Mouse (Mus musculus) bone marrow macrophage, adult 2 months (primary cell): ENCODE results near the gene Apom.

Experiments used
- CTCF ChIP-seq: IDR thresholded peaks from 2 replicates; pipeline ENCODE4 v1.5.1; 2012; ENCODE audit warnings: low read depth, mild to moderate bottlenecking, low read length, moderate library complexity
- POLR2A ChIP-seq: IDR thresholded peaks from 2 replicates; pipeline ENCODE4 v1.6.1; 2012; ENCODE audit warnings: mild to moderate bottlenecking, low read depth, low read length, borderline replicate concordance

DNA sequence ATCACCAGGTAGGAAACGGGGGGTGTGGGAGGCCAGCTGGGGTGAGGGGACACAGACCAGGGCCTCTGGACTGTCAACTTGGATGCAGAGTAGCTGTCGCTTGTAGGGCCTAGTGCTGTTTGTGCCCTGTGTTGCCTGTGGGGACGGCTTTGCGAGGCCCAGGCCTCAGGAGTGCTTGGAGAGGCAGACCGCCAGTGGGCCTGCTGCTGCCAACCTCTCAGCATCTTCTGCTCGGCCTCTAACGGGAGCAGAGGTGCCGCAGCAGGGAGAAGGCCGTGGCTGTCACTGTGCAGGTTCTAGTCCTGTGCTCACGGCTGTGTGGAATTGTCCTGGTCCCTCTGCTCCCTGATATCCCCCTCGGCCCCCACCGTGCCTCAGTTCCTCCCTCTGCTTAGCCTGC, 35.3 kb downstream of the Apom start:
- TF ChIP-seq POLR2A (no peak), CTCF (no peak)
